Mouse (Mus musculus): ENCODE results near the gene Efhc1.
A peak's percentile ranks its signal among the peaks of the same experiment; 100 is the strongest.
"Not testable (repeated sequence)": the region's sequence is repeated elsewhere in the genome, so short reads cannot be mapped to it uniquely, and the experiment has no call there.

Efhc1 gene

DNA sequence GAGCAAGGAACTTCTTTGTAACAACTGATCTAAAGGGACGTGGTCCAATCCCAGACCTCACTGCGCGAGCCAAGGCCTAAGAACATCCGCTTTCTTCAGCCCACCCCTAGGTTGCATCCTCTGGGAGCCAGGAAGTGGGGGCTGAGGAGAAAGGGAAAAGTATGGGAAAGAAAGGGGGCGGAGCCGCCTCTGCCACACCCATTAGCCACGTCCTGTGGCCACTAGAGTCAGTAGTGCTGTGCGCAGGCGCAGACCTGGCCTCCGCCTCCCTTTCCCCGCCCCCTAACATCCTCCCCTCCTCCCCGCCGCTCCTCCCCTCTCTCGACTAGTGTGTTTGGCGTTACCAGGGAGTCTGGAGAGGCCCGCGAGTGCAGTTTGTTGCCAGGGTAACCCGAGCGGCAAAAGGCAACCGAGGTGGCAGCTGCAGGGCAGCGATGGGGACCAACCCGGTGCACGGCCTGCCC is at the start of gene Efhc1:
Efhc1 (plus strand) TSS at position 327 of the 464 bp plus-strand sequence.
- peak; percentile 65 for DNase-seq (ENCODE audit: low read depth, low spot score)

- DNase-seq (ENCODE audit: low read depth, low spot score): no peak
These were observed 45.8 kb upstream of the Efhc1 start for GRCm38 (mm10) chr1:20905501-20906127.

GRCm38 (mm10) chr1:20906128-20906515 is 45.3 kb upstream of the Efhc1 start:
- DNase-seq (ENCODE audit: low read depth, low spot score): no peak

- no peak for DNase-seq (ENCODE audit: low read depth, low spot score)
These were observed 42.9 kb upstream of the Efhc1 start for GRCm38 (mm10) chr1:20908541-20908940.

DNA sequence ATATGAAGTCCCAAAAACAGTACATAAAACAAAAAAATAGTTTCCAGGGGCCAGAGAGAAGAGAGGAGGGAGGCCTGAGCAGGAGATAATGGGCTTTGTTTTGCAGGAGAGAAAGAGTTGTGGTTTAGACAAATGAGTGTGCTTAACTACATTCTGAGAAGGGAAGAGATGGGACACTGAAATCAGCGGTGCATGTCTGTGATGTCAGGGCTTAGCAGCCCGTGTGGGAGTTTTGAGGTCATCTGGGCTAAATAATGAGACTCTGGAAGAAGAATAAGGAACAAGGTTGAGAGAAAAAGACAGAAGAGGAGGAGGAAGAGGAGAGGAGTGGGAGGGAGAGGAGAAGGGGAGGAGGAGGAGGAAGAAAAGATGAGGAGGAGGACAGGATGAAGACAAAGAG is 39.3 kb upstream of the Efhc1 start:
- DNase-seq (ENCODE audit: low read depth, low spot score): no peak

DNA sequence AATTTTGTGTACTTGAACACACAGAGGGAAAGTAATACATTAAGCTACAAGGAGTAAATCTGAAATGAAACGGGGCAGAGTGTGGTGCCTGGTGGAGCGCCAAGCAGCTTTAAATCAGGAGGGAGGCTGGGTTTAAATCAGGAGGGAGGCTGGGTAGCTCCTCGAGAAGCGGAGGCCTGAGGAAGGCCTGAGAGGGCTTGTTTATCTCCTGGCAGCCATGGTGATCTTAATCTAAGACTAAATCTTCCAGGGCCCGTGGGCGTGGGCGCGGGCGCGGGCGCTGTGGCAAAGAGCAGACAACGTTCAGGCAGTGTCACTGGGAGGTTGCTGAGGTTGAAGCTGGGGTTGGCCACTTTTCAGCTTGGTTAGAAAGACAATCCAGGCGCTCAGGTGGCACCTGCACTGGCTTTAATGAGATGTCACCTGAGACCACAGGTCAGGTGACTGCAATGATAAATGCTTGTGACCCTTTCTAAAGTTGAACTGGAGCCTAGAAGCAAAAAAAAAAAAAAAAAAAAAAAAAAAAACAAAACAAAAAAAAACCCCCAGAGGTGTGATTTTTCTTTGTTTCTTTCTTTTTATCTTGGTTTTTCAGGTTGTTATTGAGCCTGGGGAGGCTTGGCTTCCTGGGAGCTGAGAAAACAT is 38.8 kb upstream of the Efhc1 start:
- no peak for DNase-seq (ENCODE audit: low read depth, low spot score)

- DNase-seq (ENCODE audit: low read depth, low spot score): no peak
These were observed 36.7 kb upstream of the Efhc1 start for GRCm38 (mm10) chr1:20914769-20915168.

DNA sequence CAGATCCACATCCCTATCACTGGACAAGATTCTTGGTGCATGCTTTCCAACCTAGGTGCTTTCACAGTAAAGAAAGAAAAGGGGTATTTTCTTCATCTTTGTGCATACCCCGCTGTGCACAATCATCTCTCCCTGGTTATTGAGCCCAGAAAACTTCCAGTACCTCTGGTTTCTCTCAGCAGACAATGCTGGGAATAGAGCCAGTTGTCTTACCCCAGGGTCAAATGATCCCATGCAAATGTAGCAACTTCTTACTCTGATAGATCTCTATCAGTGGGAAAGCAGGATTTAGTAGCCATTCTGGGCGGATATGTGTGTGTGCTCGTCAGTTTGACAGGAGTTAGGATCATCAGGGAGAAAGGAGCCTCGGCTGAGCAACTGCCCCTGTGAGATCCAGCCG is 35.8 kb upstream of the Efhc1 start:
- no peak for DNase-seq (ENCODE audit: low read depth, low spot score)

DNA sequence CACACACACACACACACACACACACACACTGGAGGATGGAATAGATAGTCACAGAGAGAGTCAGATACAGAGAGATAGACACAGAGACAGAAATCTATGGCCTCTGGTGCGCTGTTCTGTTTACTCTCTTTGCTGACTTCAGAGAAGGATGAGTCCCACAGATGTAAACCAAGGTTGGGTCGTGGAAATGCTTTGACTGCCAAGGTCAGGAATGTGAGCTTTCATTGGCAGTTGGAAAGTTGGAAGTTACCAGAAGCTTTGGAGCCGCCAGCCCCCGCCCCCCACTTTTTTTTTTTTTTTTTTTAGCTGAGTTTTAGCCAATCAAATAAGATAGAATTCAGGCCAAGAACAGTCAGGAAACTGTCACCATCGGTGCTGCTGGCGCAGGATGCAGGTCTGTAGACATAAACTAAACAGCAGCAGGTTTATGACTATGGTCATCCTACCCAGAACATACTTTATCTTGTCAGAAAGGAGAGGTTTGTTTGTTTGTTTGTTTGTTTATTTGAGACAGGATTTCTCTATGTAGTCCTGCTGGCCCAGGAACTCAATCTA is 33.9 kb upstream of the Efhc1 start:
- no peak for DNase-seq (ENCODE audit: low read depth, low spot score)

DNA sequence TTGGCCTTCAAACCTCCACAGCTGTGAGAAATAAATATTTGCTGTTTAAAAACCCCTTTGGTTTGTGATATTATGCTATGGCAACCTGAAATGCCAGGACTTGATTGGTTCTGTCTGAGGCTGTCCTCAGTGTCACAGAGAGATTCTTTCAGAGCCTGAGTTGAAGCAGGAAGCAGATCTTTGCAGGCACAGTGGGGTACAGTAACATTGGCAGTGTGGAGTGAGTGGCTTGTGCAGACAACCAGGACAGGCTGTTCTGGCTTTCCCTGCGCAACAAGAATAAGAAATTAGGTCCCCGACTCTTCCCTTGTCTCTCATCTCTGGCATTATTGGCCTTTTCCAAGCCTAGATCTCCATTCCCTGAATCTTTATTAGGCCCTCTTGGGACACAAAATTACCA is 31.7 kb upstream of the Efhc1 start:
- no peak for DNase-seq (ENCODE audit: low read depth, low spot score)

GRCm38 (mm10) chr1:20921081-20921528 is 30.3 kb upstream of the Efhc1 start:
- no peak for DNase-seq (ENCODE audit: low read depth, low spot score)

- DNase-seq (ENCODE audit: low read depth, low spot score): no peak
These were observed 28.6 kb upstream of the Efhc1 start for GRCm38 (mm10) chr1:20922612-20923399.

DNA sequence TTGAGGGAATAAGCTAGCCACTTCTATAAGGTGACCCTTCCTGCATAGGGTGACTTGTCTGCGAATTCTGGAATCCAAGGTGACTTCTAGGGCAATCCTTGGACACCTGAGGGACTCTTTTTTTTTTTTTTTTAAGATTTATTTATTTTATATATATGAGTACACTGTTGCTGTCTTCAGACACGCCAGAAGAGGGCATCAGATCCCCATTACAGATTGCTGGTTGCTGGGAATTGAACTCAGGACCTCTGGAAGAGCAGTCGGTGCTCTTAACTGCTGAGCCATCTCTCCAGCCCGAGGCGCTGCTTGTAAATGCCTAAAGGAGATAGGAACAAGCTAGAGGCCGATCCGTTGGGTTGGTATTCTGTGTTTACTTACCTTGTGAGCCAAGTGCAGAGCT is 26.1 kb upstream of the Efhc1 start:
- DNase-seq (ENCODE audit: low read depth, low spot score): not testable (repeated sequence)

GRCm38 (mm10) chr1:20925926-20926325 is 25.5 kb upstream of the Efhc1 start:
- DNase-seq (ENCODE audit: low read depth, low spot score): no peak

- no peak for DNase-seq (ENCODE audit: low read depth, low spot score)
These were observed 25.1 kb upstream of the Efhc1 start for GRCm38 (mm10) chr1:20926376-20926775.

DNA sequence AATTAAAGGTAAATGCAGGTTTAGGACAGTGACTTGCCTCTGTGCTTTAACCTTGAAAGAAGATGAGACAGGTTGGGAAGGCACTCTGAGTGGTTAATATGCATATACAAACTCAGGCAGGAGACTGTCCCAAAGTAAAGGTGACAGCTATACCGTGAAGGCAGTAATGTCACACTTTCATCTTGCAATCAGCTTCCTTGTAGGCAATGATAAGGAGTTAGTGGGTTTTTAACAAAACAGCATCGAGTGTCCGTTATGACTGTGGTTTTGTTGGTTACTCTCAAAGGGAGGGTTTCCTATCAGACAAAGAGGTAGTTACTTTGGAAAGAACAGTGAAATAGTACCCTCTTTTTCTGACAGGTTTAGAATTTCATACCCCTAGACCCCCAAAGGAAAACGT is 22.9 kb upstream of the Efhc1 start:
- no peak for DNase-seq (ENCODE audit: low read depth, low spot score)

GRCm38 (mm10) chr1:20933457-20933856 is 18.0 kb upstream of the Efhc1 start:
- DNase-seq (ENCODE audit: low read depth, low spot score): no peak

DNA sequence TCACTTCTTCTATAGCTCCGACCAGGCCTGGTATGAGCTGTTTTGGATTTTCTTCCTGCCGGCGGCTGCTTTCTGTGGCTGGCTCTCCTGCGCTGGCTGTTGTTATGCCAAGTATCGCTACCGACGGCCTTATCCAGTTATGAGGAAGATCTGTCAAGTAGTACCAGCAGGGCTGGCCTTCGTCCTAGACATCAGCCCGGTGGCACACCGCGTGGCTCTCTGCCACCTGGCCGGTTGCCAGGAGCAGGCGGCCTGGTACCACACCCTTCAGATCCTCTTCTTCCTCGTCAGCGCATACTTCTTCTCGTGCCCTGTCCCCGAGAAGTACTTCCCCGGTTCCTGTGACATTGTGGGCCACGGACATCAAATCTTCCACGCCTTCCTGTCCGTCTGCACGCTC is 16.3 kb upstream of the Efhc1 start:
- no peak for DNase-seq (ENCODE audit: low read depth, low spot score)

- DNase-seq (ENCODE audit: low read depth, low spot score): no peak
These were observed 12.4 kb upstream of the Efhc1 start for GRCm38 (mm10) chr1:20939046-20939445.

DNA sequence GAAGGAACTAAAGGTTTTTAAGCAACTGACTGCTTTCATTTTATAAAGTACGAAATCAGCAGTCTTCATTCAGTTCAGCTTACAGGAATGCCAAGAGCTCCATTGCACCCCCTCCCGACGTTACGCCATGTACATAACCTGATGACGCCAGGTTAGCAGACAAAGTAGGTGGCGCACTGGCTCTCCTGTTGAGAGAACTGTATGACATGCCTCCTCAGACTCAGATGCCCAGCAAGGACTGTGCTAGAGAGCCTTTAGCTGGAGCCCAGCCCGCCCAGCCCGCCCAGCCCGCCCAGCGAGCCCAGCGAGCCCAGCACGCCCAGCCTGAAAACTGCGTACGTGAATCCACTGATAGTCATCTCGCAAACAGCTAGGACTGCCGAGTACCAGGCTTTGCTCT is 11.3 kb upstream of the Efhc1 start:
- no peak for DNase-seq (ENCODE audit: low read depth, low spot score)

DNA sequence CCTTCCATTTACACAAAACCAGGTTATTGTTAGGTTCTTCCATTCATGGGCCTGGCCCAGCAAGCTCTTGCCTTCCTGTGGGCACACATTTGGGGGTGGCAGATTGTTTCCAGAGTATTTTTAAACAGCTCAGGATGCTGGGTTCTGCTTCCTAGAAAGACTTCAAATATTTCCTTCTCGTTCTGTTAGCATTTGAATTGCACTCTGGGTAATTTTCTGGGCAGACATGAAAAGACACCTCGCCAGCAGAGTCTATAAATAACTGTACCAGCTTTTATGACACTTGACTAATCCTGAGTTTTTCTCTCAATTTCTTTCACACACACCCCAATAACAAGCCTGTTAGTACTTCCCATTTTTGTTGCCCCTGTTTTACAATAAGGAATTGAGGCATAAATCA is 10.1 kb upstream of the Efhc1 start:
- DNase-seq (ENCODE audit: low read depth, low spot score): no peak

- DNase-seq (ENCODE audit: low read depth, low spot score): no peak
These were observed 9.6 kb upstream of the Efhc1 start for GRCm38 (mm10) chr1:20941857-20942256.

Measured in retina, adult 2 months (tissue).